Mouse (Mus musculus) granulocyte monocyte progenitor cell, adult 5-6 weeks (primary cell): Measurements from ENCODE around the gene Tex21. TPM values are rescaled to one million over a fixed set of nuclear protein-coding genes. Genes with fewer than 3 reads are reported as not detected.

Experiments
- ATAC-seq: replicated peaks from 2 replicates; pipeline ENCODE4 v1.8.0; 2016; ENCODE audit warnings: mild to moderate bottlenecking, moderate TSS enrichment, inconsistent platforms; ENCODE audit not compliant: poor library complexity, severe bottlenecking
- total RNA-seq, 2 experiments: library from RNA; stranded (forward) in 1 of 2; stranded (reverse) in 1 of 2; fragments of 200-712, 200-1000 nt in 1 of 2; fragments of >200 nt in 1 of 2; fragmentation: Nextera tagmentation in 1 of 2; gene quantifications; 2 replicates each; pipeline ENCODE4 v1.2.3; 2014 to 2017

Tex21 gene
- total RNA-seq, 2 experiments from 2014 or later: not detected

- ATAC-seq: no peak
These were observed 37.0 kb downstream of the Tex21 start for GRCm38 (mm10) chr12:76209429-76209974.

DNA sequence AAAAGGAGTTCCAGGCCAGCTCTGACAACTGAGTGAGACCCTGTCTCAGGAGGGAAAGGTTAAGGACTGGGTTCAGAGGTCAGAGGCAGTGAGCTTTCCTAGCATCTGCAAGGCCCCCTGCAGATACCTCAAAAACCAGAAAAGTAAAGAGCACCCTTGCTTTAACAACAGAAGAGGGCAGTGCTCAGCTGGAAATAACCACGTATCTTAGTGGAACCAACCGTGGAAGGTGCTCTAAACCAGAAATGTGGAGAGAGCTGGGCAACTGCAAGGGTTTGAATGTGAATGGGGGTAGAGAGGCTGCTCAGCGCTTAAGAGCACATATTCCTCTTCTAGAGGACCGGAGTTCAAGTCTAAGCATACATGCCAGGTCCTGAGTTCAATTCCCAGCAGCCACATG is 46.2 kb downstream of the Tex21 start:
- ATAC-seq: no peak

DNA sequence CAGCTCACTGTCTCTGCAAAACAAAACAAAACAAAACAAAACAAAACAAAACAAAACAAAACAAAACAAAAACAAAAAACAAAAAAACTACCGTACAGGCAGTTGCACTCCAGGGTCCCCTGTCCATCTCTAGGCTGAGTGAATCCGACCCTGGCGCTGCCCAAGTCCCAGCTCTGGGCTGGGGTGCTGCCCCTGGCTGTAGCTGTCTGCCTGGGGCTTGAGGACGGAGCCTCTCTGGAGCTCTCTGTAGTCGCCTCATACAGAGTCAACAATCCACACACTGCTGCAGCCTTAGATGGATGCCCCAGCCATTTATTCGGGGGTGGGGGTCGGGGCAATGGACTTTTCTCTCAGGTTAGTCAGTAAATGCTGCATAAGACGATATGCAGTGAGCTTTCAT is 49.5 kb downstream of the Tex21 start:
- no peak for ATAC-seq

- peak; percentile 75 for ATAC-seq
These were observed 49.9 kb downstream of the Tex21 start for GRCm38 (mm10) chr12:76196709-76197054.

DNA sequence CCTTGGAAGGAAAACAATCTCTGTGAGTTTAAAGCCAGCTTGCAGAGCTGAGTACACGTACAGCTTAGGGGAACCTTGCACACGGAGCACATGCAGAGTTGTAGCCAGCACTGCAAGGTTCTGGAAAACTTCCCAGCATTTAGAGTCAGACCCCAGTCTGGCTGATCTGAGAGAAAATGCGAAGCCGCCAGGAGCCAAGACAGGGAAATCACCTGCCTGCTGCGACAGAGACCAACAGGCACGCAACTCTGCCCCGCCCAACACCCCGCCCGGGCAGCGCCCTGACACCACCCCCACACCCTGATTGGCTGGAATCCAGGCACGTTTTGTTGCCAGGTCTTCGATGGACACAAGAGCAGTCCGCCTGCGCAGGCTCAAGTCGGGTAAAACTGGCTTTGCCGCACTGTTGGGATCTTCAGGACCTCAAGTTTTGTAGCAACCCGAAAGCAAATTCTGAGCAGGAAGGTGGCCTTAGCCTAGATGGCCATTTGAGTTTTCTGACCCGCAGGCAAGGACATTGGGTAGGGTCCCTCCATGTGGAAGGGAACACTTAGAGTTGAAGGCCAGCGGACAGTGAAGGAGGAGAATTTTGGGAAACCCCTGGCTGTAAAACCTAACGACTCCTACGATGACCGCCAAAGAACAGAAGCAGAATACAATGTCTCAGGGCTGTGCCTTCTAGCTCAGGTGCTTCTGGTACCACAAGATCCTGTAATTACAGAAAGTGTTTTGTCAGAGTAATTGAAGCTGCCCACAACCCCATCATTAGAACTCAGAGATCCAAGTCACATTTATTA is 50.4 kb downstream of the Tex21 start:
- peak; percentile 89 for ATAC-seq

- ATAC-seq: peak; percentile 41
These were observed 52.0 kb downstream of the Tex21 start for GRCm38 (mm10) chr12:76194526-76194925.

GRCm38 (mm10) chr12:76190940-76191339 is 55.6 kb downstream of the Tex21 start:
- peak; percentile 84 for ATAC-seq

- ATAC-seq: no peak
These were observed 58.7 kb downstream of the Tex21 start for GRCm38 (mm10) chr12:76187849-76188248.

- ATAC-seq: no peak
These were observed 60.1 kb downstream of the Tex21 start for GRCm38 (mm10) chr12:76186473-76186872.

DNA sequence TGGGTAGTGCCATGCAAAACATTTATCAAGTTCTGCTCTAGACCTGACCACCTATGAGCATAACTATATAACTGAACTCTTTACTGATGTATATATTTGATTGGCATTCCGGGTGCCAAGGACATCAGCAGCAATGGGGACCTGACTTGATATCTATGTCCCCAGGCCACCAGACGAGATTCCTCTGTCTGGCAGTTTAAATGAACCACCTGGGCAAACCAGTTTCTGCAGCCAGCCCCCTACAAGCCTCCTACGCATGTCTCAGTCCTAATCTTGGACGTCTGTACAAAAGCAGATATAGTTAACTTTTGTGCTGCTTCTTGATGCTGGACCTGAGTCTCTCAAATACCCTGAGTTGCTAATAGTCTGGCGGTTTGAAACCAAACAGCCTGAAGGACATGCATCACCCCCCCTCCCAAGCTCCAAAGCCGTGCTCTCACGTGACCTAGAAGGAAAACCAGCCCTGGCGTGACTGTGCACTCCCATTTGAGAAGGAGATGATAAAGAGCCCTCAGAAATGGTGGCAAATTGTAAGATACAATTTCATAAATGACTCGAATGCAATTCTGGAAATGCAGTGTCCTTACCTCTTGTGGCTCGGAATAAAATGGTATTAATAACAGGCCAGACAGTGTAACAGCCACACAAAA is 61.3 kb downstream of the Tex21 start:
- no peak for ATAC-seq

DNA sequence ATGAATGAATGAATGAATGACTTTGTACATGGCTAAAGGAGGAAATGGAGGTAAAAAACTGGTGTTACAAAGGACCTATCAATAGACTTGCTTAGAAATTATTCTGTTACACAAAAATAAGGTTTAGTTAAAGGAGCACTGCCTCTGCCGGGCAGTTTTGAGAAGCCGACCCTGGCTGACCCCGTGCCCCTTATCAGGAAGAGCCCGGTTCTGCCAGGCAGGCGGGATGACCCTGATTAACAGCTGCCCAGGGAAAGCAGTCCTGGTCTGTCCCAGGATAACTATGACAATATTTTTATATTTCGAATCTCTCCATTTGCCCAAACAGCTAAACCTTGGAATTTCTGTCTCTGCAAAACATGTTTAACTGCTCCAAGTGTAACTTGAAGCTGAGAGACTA is 62.3 kb downstream of the Tex21 start:
- ATAC-seq: no peak

GRCm38 (mm10) chr12:76182831-76183230 is 63.7 kb downstream of the Tex21 start:
- no peak for ATAC-seq

DNA sequence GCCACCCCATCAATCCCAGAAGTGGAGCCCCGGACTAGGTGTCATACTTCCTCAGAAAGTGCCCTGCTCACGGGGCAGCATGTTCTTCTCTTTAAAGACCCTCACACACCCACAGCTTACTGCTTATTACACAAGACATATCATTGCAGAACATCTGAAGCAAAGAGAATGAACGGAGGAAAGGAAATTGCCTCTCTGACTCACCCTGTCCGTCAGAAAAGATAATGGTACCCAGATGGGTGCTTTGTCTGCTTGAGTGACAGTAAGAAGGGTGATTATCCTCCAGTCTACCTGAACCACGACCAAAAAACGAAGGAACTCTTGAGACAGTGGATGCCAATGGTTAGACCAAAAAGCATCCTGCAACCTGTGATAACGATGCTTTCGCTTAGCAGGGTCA is 65.1 kb downstream of the Tex21 start:
- 0 out of 2 replicates have a peak, but pooled peaks have one; percentile 20 for ATAC-seq

DNA sequence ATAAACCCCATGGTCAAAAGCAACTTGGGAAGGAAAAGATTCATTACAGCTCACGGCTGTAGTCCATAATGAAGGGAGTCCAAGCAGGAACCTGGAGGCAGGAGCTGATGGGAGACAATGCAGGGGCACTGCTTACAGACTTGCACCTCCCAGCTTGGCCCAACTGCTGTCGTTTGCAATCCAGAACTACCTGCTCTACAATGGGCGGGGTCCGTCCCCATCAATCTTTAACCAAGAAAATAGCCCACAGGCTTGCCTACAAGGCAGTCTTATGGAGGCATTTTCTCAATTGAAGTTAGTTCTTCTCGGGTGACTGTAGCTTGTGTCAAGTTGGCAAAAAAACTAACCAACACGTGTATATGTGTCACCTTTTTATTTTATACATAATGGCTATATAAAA is 66.1 kb downstream of the Tex21 start:
- no peak for ATAC-seq

DNA sequence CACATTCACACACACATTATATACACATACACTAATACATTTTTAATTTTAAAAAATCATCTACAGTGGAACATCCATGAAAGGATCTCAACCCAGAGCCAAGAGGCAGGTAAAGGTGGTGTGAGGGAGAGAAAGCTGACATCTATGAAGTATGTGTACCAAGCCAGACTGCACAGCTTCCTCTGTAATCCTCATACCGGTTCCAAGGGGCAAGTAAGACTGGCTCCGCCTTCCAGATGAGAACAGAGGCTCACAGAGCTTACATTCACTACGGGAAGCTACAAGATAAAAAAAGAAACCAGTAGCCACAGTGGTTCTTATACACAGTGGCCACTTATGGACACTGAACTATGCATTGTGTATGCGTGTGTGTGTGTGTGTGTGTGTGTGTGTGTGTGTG is 67.0 kb downstream of the Tex21 start:
- ATAC-seq: no peak

DNA sequence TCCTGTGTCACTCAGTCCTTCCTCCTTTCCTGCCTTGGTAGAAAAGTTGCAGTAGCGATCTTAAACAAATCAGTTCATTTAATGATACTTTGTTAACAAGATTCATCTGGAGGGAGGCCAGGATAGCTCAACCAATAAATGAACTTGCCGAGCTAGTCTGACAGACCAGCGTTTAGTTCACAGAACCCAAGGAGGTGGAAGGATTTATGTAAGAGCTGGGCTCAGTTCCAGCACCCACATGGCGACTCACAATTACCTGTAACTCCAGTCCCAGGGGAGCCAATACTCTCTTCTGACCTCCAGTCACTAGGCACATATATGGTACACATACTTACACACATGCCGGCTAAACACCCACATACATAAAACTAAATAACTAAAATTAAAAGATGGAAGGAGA is 67.5 kb downstream of the Tex21 start:
- ATAC-seq: no peak

DNA sequence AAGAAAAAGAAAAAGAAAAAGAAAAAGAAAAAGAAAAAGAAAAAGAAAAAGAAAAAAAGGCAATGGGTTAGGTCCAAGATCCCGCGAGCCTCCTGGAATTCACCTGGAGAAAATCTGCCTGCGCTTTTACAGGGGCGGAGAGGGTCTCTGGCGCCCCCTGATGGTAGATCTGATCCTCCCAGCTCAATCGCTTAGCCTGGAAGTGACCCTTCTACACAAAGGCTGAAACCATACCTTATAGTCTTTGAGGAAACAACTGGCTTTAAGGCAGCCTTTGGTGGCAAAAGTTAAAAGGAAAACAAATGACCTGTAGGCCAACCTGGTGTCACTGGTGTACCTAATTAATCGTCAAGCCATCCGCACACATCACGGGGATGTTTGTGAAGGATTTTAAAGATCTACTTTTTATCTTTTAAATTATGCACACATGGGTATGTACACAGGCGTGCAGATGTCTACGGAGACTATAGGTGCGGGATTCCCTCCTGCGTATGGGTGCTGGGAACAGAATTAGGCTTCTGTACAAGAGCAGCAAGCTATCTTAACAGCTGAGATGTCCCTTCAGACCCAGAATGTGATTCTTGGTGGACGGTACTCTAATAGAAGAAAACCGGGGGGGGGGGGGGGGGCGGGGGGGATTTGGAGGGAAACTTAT is 68.6 kb downstream of the Tex21 start:
- ATAC-seq: peak; percentile 78

- peak; percentile 50 for ATAC-seq
These were observed 69.3 kb downstream of the Tex21 start, which contains the start of gene Esr2 for GRCm38 (mm10) chr12:76177000-76177863. TSS of gene Esr2 (minus strand) at chr12:76177259.

- no peak for ATAC-seq
These were observed 80.9 kb downstream of the Tex21 start for GRCm38 (mm10) chr12:76165641-76166040.

GRCm38 (mm10) chr12:76152389-76152788 is 94.2 kb downstream of the Tex21 start:
- ATAC-seq: peak; percentile 48; the same call in 1 of the 2 replicates
